Mouse (Mus musculus) CH12.LX (cell line): ENCODE measurements around the gene Pip5kl1.

Experiments used
- CHD2 ChIP-seq: IDR thresholded peaks from 2 replicates; pipeline ENCODE4 v1.6.1; 2011; ENCODE audit warnings: low read length, improper control_type of control experiment
- CTCF ChIP-seq, 2 experiments: IDR thresholded peaks in 1 of 2; conservative IDR thresholded peaks in 1 of 2; 2 replicates each; pipeline ENCODE4 v1.5.1; 2011 to 2012; ENCODE audit warnings: low read depth in 2 of 2, low read length in 2 of 2, improper control_type of control experiment in 1 of 2, inconsistent platforms in 1 of 2, mild to moderate bottlenecking in 1 of 2, moderate library complexity in 1 of 2
- E2F4 ChIP-seq: IDR thresholded peaks from 2 replicates; pipeline ENCODE4 v1.6.1; 2011; ENCODE audit warnings: low read depth, low read length, improper control_type of control experiment; ENCODE audit not compliant: insufficient replicate concordance
- EP300 ChIP-seq: IDR thresholded peaks from 2 replicates; pipeline ENCODE4 v1.6.1; 2011; ENCODE audit warnings: low read length, improper control_type of control experiment
- JUND ChIP-seq: conservative IDR thresholded peaks from 2 replicates; pipeline ENCODE4 v1.6.1; 2011; ENCODE audit warnings: low read depth, low read length, improper control_type of control experiment
- POLR2A ChIP-seq: IDR thresholded peaks from 2 replicates; pipeline ENCODE4 v1.6.1; 2011; ENCODE audit warnings: low read depth, mild to moderate bottlenecking, improper control_type of control experiment, low read length
- ZC3H11A ChIP-seq: IDR thresholded peaks from 2 replicates; pipeline ENCODE4 v1.6.1; 2012; ENCODE audit warnings: low read depth, mild to moderate bottlenecking, inconsistent platforms, low read length, improper control_type of control experiment

DNA sequence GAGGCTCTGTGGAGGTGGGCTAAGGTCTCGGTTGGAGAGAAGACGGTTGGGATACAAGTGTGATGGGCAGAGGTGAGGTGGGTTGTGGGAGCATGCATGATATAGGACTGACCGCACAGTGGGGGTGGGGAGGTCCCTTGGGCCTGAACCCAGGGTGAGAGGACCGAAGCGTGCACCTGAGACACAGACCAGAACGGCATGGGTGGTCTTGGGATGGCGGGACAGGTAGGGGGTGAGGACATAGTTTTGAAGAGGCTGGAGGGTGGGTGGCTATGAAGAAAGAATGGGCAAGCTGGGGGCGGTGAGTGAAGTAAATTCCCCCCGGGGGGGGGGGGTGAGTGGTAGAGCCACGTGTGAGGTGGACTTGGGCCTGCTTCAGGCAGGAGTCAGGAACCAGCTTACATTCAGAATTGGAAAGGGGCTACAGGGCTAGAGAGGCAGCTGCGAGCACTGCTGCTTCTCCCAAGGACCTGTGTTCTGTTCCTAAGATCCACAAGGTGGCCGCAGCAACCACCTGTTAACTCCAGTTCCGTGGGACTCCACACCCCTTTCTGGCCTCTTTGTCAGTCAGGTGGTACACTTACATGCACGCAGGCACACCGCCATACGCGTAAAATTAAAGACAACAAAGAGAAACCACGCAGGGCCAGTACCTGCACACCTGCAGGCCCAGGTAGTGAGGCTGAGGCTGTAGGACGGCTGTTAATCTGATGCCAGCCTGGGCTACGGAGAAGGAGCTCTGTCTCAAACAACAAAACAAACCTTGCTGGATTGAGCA, 52.9 kb downstream of the Pip5kl1 start:
- TF ChIP-seq EP300 (no peak), JUND (no peak), CHD2 (no peak), POLR2A (no peak), ZC3H11A (no peak), CTCF (conservative IDR thresholded peaks at IDR 0.05 in 1 of 2, IDR thresholded peaks at IDR 0.05 in 1 of 2; ENCODE audit: low read depth in 2 of 2, low read length in 2 of 2) (no peak), E2F4 (no peak)
